Mouse (Mus musculus) ES-Bruce4 (cell line): Measurements from ENCODE around the gene Slc7a11.

Experiments used
- CTCF ChIP-seq: IDR thresholded peaks from one replicate; pipeline ENCODE4 v1.8.1; 2011; ENCODE audit warnings: low read depth, low read length
- POLR2A ChIP-seq: IDR thresholded peaks from one replicate; pipeline ENCODE4 v1.8.1; 2011; ENCODE audit warnings: low read length; ENCODE audit not compliant: insufficient read depth

DNA sequence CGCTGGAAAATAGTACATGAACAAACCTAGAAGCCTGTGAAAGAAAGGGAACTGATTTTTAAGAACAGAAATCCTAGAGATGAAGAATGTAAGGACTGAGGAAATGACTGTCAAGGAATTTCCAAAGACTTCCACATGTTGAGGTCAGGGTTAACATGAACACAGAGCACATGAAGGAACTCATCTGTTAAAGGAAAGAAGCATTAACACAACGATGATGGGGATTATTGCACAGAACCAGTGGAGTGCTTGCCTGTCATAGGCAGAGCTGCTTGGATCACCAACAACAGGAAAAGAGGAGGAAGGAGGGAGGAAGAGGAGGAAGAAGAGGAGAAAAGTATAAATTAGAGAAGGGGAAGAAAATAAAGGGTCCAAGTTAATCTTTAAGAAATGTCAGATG lies 223.0 kb downstream of the Slc7a11 start:
- no peak for TF ChIP-seq POLR2A
- no peak for TF ChIP-seq CTCF
